Mouse (Mus musculus): Measurements from ENCODE around the gene Slc1a5. TPM values are rescaled to one million over a fixed set of nuclear protein-coding genes. Genes with fewer than 3 reads are reported as not detected.

The Slc1a5 gene
- polyA plus RNA-seq, 1 experiment from 2014 or later = 9.8 TPM

DNA sequence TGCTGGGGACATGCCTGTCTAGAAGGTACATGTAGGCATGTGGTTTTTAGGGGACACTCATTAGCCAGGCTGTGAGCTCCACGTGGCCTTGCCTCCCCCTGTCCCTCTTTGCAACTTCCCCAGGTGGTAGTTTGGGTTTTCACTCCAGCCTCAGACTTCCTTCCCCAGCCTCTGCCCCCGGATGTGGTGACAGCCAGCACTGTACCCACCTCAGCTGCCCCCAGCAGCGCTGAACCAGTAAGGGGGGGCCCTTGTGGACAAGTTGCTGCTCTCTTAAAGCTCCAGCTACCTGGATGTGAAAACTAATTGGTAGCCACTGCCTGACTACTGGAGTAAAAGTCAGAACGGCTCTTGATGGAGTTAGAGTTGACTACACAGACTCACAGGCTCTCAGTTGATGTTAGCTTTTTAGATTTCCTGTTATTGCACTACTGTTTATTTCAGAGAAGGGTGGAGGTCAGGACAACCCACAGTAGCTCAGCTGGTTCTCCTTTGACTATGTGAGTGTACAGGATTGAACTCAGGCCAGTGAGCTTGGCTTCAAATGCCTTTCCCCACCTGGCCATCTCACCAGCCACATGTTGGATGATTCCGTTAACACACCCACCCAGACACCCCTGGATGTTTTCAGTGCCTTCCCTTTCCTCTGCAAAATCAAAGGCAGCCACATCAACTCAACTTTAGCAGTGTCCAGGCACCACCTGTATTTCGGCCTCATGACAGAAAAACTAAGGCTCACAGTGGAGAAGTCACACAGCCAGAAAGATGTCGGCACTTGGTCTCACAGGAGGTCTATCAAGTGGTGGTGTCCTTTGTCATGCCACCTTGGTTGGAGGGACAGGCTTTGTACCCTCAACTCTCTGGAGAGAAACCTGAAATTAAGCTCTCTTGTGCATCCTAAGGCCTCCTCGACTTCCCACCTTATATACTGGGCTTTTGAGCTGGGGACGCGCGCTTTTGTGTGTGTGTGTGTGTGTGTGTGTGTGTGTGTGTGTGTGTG is 60.7 kb downstream of the Slc1a5 start:
- 0 out of 2 replicates have a peak overlapping the region, but pooled peaks have one; percentile 5 for H3K27ac ChIP-seq (ENCODE audit: low read length)
- no peak overlapping the region; the same call in 1 of the 2 replicates for H3K9ac ChIP-seq (replicated peaks; ENCODE audit: low read depth, low read length)
- ATAC-seq = peak; percentile 7; the same call in 1 of the 2 replicates
- peaks cover 23% of the 10 kb centered on the region for H3K36me3 ChIP-seq (ENCODE audit: control insufficient read depth, insufficient read depth)
- H3K4me3 ChIP-seq (replicated peaks; ENCODE audit: low read length) = peak overlapping the region; percentile 76
- no peaks in the 10 kb centered on the region for H3K27me3 ChIP-seq (replicated peaks; ENCODE audit: control insufficient read depth, insufficient read depth, low read length)
- peak overlapping the region; percentile 97 for H3K4me2 ChIP-seq (ENCODE audit: low read length)
- H3K4me1 ChIP-seq (replicated peaks; ENCODE audit: control insufficient read depth, insufficient read depth, low read length) = peaks cover 25% of the 10 kb centered on the region
- WGBS = 48% methylated on average over 11 of the region's 11 CpGs
- H3K9me3 ChIP-seq (ENCODE audit: control insufficient read depth, low read length) = no peaks in the 10 kb centered on the region

DNA sequence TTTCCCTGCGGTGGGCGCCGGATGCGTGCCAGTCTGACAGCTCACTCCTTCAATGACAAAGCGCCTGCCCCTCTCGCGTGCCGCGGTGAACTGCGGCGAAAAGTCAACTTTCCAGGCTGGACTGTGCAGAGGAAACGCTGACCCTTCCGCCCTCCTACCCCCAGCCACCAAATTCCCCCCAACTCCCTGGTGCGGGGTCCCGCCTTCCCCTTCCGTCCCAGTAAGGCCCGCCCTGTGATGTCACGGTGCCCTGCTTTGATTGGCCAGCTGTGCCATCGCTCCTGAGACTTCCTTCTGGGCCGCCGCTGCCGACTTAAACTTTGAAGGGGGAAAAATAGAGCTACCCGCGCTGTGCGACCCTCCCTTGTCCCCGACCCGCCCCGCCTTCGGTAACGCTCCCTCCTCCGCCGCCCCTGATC is 61.5 kb downstream of the Slc1a5 start, which contains the start of gene Prkd2:
Gene Prkd2 (plus strand): TSS at position 258 of the 419 bp plus-strand sequence.
- H3K9ac ChIP-seq (replicated peaks; ENCODE audit: low read depth, low read length) = peak within 1 kb of the TSS; percentile 66
- peak within 1 kb of the TSS; percentile 54 for H3K27ac ChIP-seq (ENCODE audit: low read length)
- no peaks in the 10 kb centered on the region for H3K27me3 ChIP-seq (replicated peaks; ENCODE audit: control insufficient read depth, insufficient read depth, low read length)
- H3K4me1 ChIP-seq (replicated peaks; ENCODE audit: control insufficient read depth, insufficient read depth, low read length) = peaks cover 25% of the 10 kb centered on the region
- WGBS = 0% methylated on average over 32 of the region's 32 CpGs
- H3K36me3 ChIP-seq (ENCODE audit: control insufficient read depth, insufficient read depth) = peaks cover 19% of the 10 kb centered on the region
- no peaks in the 10 kb centered on the region for H3K9me3 ChIP-seq (ENCODE audit: control insufficient read depth, low read length)
- H3K4me2 ChIP-seq (ENCODE audit: low read length) = peak within 1 kb of the TSS; percentile 97
- peak within 1 kb of the TSS; percentile 76 for H3K4me3 ChIP-seq (replicated peaks; ENCODE audit: low read length)
- ATAC-seq = peak; percentile 93

DNA sequence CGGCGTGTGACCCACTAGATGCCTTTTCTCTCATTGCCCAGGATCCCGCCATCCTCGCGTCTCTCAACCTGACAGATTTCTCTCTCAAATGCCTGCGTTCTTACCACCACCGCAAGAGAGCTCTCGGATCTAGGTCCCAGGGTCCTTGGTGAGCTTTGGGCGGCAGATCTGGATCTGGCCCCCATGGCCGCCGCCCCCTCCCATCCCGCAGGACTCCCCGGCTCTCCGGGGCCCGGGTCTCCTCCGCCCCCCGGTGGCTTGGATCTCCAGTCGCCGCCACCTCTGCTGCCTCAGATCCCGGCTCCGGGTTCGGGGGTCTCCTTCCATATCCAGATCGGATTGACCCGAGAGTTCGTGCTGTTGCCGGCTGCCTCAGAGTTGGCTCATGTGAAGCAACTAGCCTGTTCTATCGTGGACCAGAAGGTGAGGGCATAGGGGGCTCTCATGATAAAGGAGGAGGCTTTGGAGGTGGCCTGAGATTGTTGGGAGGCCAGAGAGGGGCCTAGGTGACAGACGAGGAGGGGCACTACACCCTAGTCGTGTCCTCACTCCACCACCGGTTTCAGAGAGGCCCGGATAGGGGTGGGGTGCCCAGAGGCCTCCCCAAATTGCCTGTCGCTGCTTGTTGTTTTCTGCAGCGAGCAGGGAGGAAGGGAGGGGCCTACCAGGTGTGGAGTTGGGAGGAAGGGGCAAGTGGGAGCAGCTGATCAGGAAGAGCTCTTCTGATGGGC is 62.5 kb downstream of the Slc1a5 start:
- Histone ChIP-seq H3K27me3 (replicated peaks; ENCODE audit: control insufficient read depth, insufficient read depth, low read length) (no peaks in the 10 kb centered on the region), H3K4me2 (ENCODE audit: low read length) (peak overlapping the region; percentile 97)
- under 1% methylated on average over 33 of the region's 33 CpGs for WGBS

DNA sequence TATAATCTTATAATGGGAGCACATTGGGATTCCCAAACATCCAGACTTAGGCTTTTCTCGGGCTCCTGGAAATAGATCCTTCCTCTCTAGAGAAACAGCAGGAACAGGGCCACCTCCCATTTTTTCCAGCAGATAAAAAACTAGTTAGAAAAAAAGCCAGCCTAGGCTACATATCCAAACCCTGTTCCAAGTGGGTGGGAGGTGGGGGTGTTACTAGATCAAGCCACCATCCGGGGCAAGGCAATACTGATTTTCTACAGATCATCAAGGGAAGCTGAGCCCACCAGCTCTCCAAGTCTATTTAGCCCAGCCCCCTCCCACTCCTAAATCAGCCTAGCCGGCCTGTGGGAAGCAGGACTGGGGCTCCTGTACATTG is 63.5 kb downstream of the Slc1a5 start:
- WGBS = 61% methylated on average over 3 of the region's 3 CpGs
- peaks cover 27% of the 10 kb centered on the region for H3K4me1 ChIP-seq (replicated peaks; ENCODE audit: control insufficient read depth, insufficient read depth, low read length)
- H3K27me3 ChIP-seq (replicated peaks; ENCODE audit: control insufficient read depth, insufficient read depth, low read length) = no peaks in the 10 kb centered on the region
- H3K4me3 ChIP-seq (replicated peaks; ENCODE audit: low read length) = no peak overlapping the region
- ATAC-seq = no peak
- no peaks in the 10 kb centered on the region for H3K9me3 ChIP-seq (ENCODE audit: control insufficient read depth, low read length)
- H3K9ac ChIP-seq (replicated peaks; ENCODE audit: low read depth, low read length) = no peak overlapping the region
- no peak overlapping the region for H3K27ac ChIP-seq (ENCODE audit: low read length)
- H3K4me2 ChIP-seq (ENCODE audit: low read length) = no peak overlapping the region; the same call in 1 of the 2 replicates
- peaks cover 12% of the 10 kb centered on the region for H3K36me3 ChIP-seq (ENCODE audit: control insufficient read depth, insufficient read depth)

More for the DNA sequence above, 62.5 kb downstream of the Slc1a5 start:
- H3K27ac ChIP-seq (ENCODE audit: low read length) = peak overlapping the region; percentile 54
- peak overlapping the region; percentile 66 for H3K9ac ChIP-seq (replicated peaks; ENCODE audit: low read depth, low read length)
- peaks cover 15% of the 10 kb centered on the region for H3K36me3 ChIP-seq (ENCODE audit: control insufficient read depth, insufficient read depth)
- peaks cover 26% of the 10 kb centered on the region for H3K4me1 ChIP-seq (replicated peaks; ENCODE audit: control insufficient read depth, insufficient read depth, low read length)
- no peak for ATAC-seq
- no peaks in the 10 kb centered on the region for H3K9me3 ChIP-seq (ENCODE audit: control insufficient read depth, low read length)
- peak overlapping the region; percentile 76 for H3K4me3 ChIP-seq (replicated peaks; ENCODE audit: low read length)

DNA sequence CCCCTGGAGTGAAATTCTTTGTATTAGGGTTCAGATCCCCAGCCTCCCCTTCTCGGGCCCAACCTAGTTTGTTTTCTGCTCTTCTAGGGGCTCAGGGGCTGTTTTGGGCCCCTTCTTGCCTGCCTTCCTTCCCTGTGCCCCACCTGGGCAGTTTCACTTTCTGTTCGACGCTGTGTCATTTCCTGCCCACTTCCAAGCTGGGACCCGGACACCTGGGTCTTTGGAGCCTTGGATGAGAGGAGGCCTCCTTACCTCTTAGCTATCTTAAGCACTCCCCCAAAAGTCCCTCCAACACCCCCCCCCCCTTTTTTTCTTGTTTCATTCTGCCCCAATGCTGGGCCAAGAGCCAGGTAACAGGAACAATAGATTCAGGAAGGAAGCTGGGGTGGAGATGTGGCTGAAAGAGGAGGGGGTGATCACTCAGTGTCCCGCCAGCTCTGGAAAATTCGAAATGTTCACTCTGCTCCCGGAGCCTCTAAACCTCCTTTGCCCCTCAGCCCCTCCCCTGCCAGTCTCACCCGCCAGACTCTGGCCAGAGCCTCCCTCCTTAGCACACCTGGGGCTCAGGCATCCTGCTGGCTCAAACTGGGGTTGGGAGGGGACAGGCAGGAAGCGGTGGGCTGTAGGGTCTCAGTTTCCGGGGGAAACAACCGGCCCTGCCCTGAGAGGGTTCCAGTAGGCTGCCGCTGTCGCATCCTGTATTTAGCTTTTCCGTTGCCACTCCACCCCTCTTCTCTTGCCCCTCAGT is 64.1 kb downstream of the Slc1a5 start:
- Histone ChIP-seq H3K27ac (ENCODE audit: low read length) (no peak overlapping the region), H3K9me3 (ENCODE audit: control insufficient read depth, low read length) (no peaks in the 10 kb centered on the region), H3K4me1 (replicated peaks; ENCODE audit: control insufficient read depth, insufficient read depth, low read length) (peaks cover 27% of the 10 kb centered on the region), H3K36me3 (ENCODE audit: control insufficient read depth, insufficient read depth) (peaks cover 8% of the 10 kb centered on the region), H3K4me3 (replicated peaks; ENCODE audit: low read length) (no peak overlapping the region), H3K27me3 (replicated peaks; ENCODE audit: control insufficient read depth, insufficient read depth, low read length) (no peaks in the 10 kb centered on the region), H3K9ac (replicated peaks; ENCODE audit: low read depth, low read length) (no peak overlapping the region; the same call in 1 of the 2 replicates), H3K4me2 (ENCODE audit: low read length) (peak overlapping the region; percentile 22; the same call in 1 of the 2 replicates)
- ATAC-seq = no peak
- WGBS = 40% methylated on average over 14 of the region's 14 CpGs

DNA sequence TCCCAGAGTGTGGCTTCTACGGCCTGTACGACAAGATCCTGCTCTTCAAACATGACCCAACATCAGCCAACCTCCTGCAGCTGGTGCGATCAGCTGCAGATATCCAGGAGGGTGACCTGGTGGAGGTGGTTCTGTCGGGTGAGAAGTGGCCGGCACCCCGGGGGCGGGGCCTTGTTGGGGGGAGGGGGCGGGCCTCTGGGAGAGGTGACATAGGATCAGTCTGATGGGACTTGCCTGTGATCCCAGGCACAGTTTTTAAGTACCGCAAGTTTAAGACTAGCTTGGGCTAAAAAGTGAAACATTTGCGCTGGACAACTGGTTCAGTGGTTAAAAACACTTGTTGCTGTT is 64.7 kb downstream of the Slc1a5 start:
- Histone ChIP-seq H3K4me1 (replicated peaks; ENCODE audit: control insufficient read depth, insufficient read depth, low read length) (peaks cover 27% of the 10 kb centered on the region), H3K27me3 (replicated peaks; ENCODE audit: control insufficient read depth, insufficient read depth, low read length) (no peaks in the 10 kb centered on the region), H3K9me3 (ENCODE audit: control insufficient read depth, low read length) (no peaks in the 10 kb centered on the region), H3K4me2 (ENCODE audit: low read length) (0 out of 2 replicates have a peak overlapping the region, but pooled peaks have one; percentile 22), H3K9ac (replicated peaks; ENCODE audit: low read depth, low read length) (no peak overlapping the region), H3K36me3 (ENCODE audit: control insufficient read depth, insufficient read depth) (peaks cover 5% of the 10 kb centered on the region; the same call in 1 of the 2 replicates), H3K27ac (ENCODE audit: low read length) (no peak overlapping the region), H3K4me3 (replicated peaks; ENCODE audit: low read length) (no peak overlapping the region)
- 36% methylated on average over 10 of the region's 10 CpGs for WGBS
- ATAC-seq = no peak

DNA sequence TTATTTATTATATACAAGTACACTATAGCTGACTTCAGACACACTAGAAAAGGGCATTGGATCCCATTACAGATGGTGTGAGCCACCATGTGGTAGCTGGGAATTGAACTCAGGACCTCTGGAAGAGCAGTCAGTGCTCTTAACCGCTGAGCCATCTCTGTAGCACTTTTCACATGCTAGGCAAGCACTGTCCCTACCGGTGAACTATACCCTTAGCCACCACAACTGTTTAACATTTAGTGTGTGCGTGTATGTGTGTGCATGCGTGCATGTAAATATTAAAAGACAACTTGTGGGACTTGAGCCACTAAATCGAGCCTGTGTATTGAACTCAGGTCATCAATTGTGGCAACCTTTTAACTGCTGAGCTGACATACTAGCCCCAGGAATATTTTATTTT is 65.6 kb downstream of the Slc1a5 start:
- no peak overlapping the region for H3K4me2 ChIP-seq (ENCODE audit: low read length)
- H3K9me3 ChIP-seq (ENCODE audit: control insufficient read depth, low read length) = no peaks in the 10 kb centered on the region
- H3K4me3 ChIP-seq (replicated peaks; ENCODE audit: low read length) = no peak overlapping the region
- H3K36me3 ChIP-seq (ENCODE audit: control insufficient read depth, insufficient read depth) = 0 out of 2 replicates have a peak, but pooled peaks cover 2% of the 10 kb centered on the region
- peaks cover 27% of the 10 kb centered on the region for H3K4me1 ChIP-seq (replicated peaks; ENCODE audit: control insufficient read depth, insufficient read depth, low read length)
- H3K27me3 ChIP-seq (replicated peaks; ENCODE audit: control insufficient read depth, insufficient read depth, low read length) = no peaks in the 10 kb centered on the region
- H3K27ac ChIP-seq (ENCODE audit: low read length) = no peak overlapping the region
- no peak overlapping the region for H3K9ac ChIP-seq (replicated peaks; ENCODE audit: low read depth, low read length)
- 94% methylated on average over 5 of the region's 5 CpGs for WGBS
- no peak for ATAC-seq

DNA sequence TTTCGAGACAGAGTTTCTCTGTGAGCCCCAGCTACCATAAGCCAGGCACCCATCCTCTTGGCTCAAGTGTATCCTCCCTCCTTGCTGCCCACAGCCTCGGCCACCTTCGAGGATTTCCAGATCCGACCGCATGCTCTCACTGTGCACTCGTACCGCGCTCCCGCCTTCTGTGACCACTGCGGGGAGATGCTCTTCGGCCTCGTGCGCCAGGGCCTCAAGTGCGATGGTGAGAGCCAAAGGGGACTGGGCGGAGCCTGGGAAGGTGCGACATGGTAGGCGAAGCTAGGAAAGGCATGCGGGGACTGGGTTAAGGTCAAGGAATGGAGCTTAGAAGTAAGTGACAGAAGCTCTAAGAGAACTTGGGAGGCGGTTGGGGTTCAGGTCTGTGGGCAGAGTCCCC is 66.4 kb downstream of the Slc1a5 start:
- peaks cover 27% of the 10 kb centered on the region for H3K4me1 ChIP-seq (replicated peaks; ENCODE audit: control insufficient read depth, insufficient read depth, low read length)
- no peak overlapping the region for H3K27ac ChIP-seq (ENCODE audit: low read length)
- H3K27me3 ChIP-seq (replicated peaks; ENCODE audit: control insufficient read depth, insufficient read depth, low read length) = no peaks in the 10 kb centered on the region
- H3K9ac ChIP-seq (replicated peaks; ENCODE audit: low read depth, low read length) = no peak overlapping the region
- no peak for ATAC-seq
- H3K36me3 ChIP-seq (ENCODE audit: control insufficient read depth, insufficient read depth) = 0 out of 2 replicates have a peak, but pooled peaks cover 2% of the 10 kb centered on the region
- 85% methylated on average over 19 of the region's 19 CpGs for WGBS
- no peak overlapping the region for H3K4me3 ChIP-seq (replicated peaks; ENCODE audit: low read length)
- H3K9me3 ChIP-seq (ENCODE audit: control insufficient read depth, low read length) = no peaks in the 10 kb centered on the region
- no peak overlapping the region for H3K4me2 ChIP-seq (ENCODE audit: low read length)

Measured in forebrain, embryonic 16.5 days (tissue).